Mouse (Mus musculus): ENCODE data around the gene Ap1s3.

Ap1s3 gene

GRCm38 (mm10) chr1:79671543-79672337 is at the start of gene Ap1s3:
TSS of gene Ap1s3 (minus strand) at chr1:79671972.
- peak; percentile 69 for DNase-seq (ENCODE audit: low read depth, low spot score)

- no peak for DNase-seq (ENCODE audit: low read depth, low spot score)
Measured at GRCm38 (mm10) chr1:79714152-79714923, 42.6 kb upstream of the Ap1s3 start.

- DNase-seq (ENCODE audit: low read depth, low spot score), result no peak
Measured at GRCm38 (mm10) chr1:79713081-79713480, 41.3 kb upstream of the Ap1s3 start.

- DNase-seq (ENCODE audit: low read depth, low spot score), result no peak
Measured at GRCm38 (mm10) chr1:79711147-79712126, 39.7 kb upstream of the Ap1s3 start.

- DNase-seq (ENCODE audit: low read depth, low spot score), result no peak
Measured at GRCm38 (mm10) chr1:79710678-79711077, 38.9 kb upstream of the Ap1s3 start.

GRCm38 (mm10) chr1:79710216-79710615 is 38.4 kb upstream of the Ap1s3 start:
- no peak for DNase-seq (ENCODE audit: low read depth, low spot score)

GRCm38 (mm10) chr1:79707383-79707782 is 35.6 kb upstream of the Ap1s3 start:
- no peak for DNase-seq (ENCODE audit: low read depth, low spot score)

- no peak for DNase-seq (ENCODE audit: low read depth, low spot score)
Measured at GRCm38 (mm10) chr1:79706707-79707106, 34.9 kb upstream of the Ap1s3 start.

GRCm38 (mm10) chr1:79704672-79705071 is 32.9 kb upstream of the Ap1s3 start:
- DNase-seq (ENCODE audit: low read depth, low spot score), result no peak

GRCm38 (mm10) chr1:79703520-79703919 is 31.7 kb upstream of the Ap1s3 start:
- DNase-seq (ENCODE audit: low read depth, low spot score), result no peak

GRCm38 (mm10) chr1:79698506-79698905 is 26.7 kb upstream of the Ap1s3 start:
- DNase-seq (ENCODE audit: low read depth, low spot score), result no peak

- DNase-seq (ENCODE audit: low read depth, low spot score), result no peak
Measured at GRCm38 (mm10) chr1:79697382-79697781, 25.6 kb upstream of the Ap1s3 start.

- no peak for DNase-seq (ENCODE audit: low read depth, low spot score)
Measured at GRCm38 (mm10) chr1:79696933-79697332, 25.2 kb upstream of the Ap1s3 start.

GRCm38 (mm10) chr1:79692482-79692881 is 20.7 kb upstream of the Ap1s3 start:
- no peak for DNase-seq (ENCODE audit: low read depth, low spot score)

- no peak for DNase-seq (ENCODE audit: low read depth, low spot score)
Measured at GRCm38 (mm10) chr1:79687254-79687653, 15.5 kb upstream of the Ap1s3 start.

GRCm38 (mm10) chr1:79684027-79684426 is 12.3 kb upstream of the Ap1s3 start:
- DNase-seq (ENCODE audit: low read depth, low spot score), result no peak

- peak; percentile 23 for DNase-seq (ENCODE audit: low read depth, low spot score)
Measured at GRCm38 (mm10) chr1:79682936-79683335, 11.2 kb upstream of the Ap1s3 start.

GRCm38 (mm10) chr1:79680777-79681176 is 9.0 kb upstream of the Ap1s3 start:
- no peak for DNase-seq (ENCODE audit: low read depth, low spot score)

- DNase-seq (ENCODE audit: low read depth, low spot score), result no peak
Measured at GRCm38 (mm10) chr1:79678117-79678684, 6.4 kb upstream of the Ap1s3 start.

- DNase-seq (ENCODE audit: low read depth, low spot score), result no peak
Measured at GRCm38 (mm10) chr1:79675716-79676115, 3.9 kb upstream of the Ap1s3 start.

GRCm38 (mm10) chr1:79671196-79671542 is 603 bp downstream of the Ap1s3 start:
- no peak for DNase-seq (ENCODE audit: low read depth, low spot score)
